Mouse (Mus musculus) stomach, embryonic 15.5 days (tissue): Measurements from ENCODE around the gene Rap1b. TPM values are rescaled to one million over a fixed set of nuclear protein-coding genes. Genes with fewer than 3 reads are reported as not detected.

Experiments used
- ATAC-seq: fragments of 200-750 bp; cut with Nextera tagmentation; 2 replicates; pipeline ENCODE4 v1.8.0; 2017; ENCODE audit warnings: low read depth, moderate number of reproducible peaks, moderate TSS enrichment; ENCODE audit not compliant: insufficient read depth, low FRiP score
- H3K27ac ChIP-seq: fragments of 300-500 bp; sonication (generic); 2 replicates; pipeline ENCODE4 v1.5.1; 2015; ENCODE audit warnings: mild to moderate bottlenecking, inconsistent platforms
- H3K27me3 ChIP-seq: fragments of 300-500 bp; sonication (generic); replicated peaks from 2 replicates; pipeline ENCODE4 v1.6.1; 2015; ENCODE audit warnings: inconsistent platforms
- H3K36me3 ChIP-seq: fragments of 300-500 bp; sonication (generic); 2 replicates; pipeline ENCODE4 v1.6.1; 2015; ENCODE audit warnings: inconsistent platforms
- H3K4me1 ChIP-seq: fragments of 300-500 bp; sonication (generic); 2 replicates; pipeline ENCODE4 v1.6.1; 2015; ENCODE audit warnings: inconsistent platforms
- H3K4me2 ChIP-seq: fragments of 300-500 bp; sonication (generic); 2 replicates; pipeline ENCODE4 v1.6.1; 2015; ENCODE audit warnings: mild to moderate bottlenecking, inconsistent platforms
- H3K4me3 ChIP-seq: fragments of 300-500 bp; sonication (generic); replicated peaks from 2 replicates; pipeline ENCODE4 v1.5.1; 2015; ENCODE audit warnings: inconsistent platforms
- H3K9ac ChIP-seq: fragments of 300-500 bp; sonication (generic); 2 replicates; pipeline ENCODE4 v1.6.1; 2015; ENCODE audit warnings: inconsistent platforms
- H3K9me3 ChIP-seq: fragments of 300-500 bp; sonication (generic); 2 replicates; pipeline ENCODE4 v1.6.1; 2016; ENCODE audit warnings: inconsistent platforms
- WGBS: fragments of 180-500 bp; shearing (Covaris S2); methylation state at CpG from one replicate; pipeline ENCODE4 v1.1.7; 2015; 5-methylcytosine and 5-hydroxymethylcytosine counted together
- polyA plus RNA-seq: library from polyadenylated mRNA; unstranded; fragments of >200 nt; fragmentation: Nextera tagmentation; extraction: Ambion mirVana; gene quantifications from 2 replicates; pipeline ENCODE4 v1.2.1, GENCODE M21; 2015

Rap1b gene
- polyA plus RNA-seq, 1 experiment from 2014 or later, result 177 TPM

- Histone ChIP-seq H3K4me2 (no peak overlapping the region), H3K4me3 (no peak overlapping the region), H3K9me3 (no peaks in the 10 kb centered on the region), H3K36me3 (no peaks in the 10 kb centered on the region), H3K27ac (no peak overlapping the region), H3K9ac (no peak overlapping the region), H3K4me1 (0 out of 2 replicates have a peak, but pooled peaks cover 2% of the 10 kb centered on the region), H3K27me3 (no peaks in the 10 kb centered on the region)
- ATAC-seq, result no peak
- WGBS, result 57% methylated on average over 8 of the region's 8 CpGs
Measured at GRCm38 (mm10) chr10:117856001-117856720, 10.3 kb upstream of the Rap1b start.

GRCm38 (mm10) chr10:117852648-117853192 is 6.9 kb upstream of the Rap1b start:
- no peaks in the 10 kb centered on the region for H3K27me3 ChIP-seq
- no peak overlapping the region for H3K4me2 ChIP-seq
- H3K27ac ChIP-seq, result no peak overlapping the region
- H3K36me3 ChIP-seq, result no peaks in the 10 kb centered on the region
- 85% methylated on average over 10 of the region's 10 CpGs for WGBS
- ATAC-seq, result no peak
- H3K4me1 ChIP-seq, result no peaks in the 10 kb centered on the region
- H3K9ac ChIP-seq, result no peak overlapping the region
- no peak overlapping the region for H3K4me3 ChIP-seq
- H3K9me3 ChIP-seq, result no peaks in the 10 kb centered on the region

- no peaks in the 10 kb centered on the region for H3K36me3 ChIP-seq
- H3K9ac ChIP-seq, result no peak overlapping the region
- no peak for ATAC-seq
- H3K27ac ChIP-seq, result no peak overlapping the region
- no peak overlapping the region for H3K4me2 ChIP-seq
- no peaks in the 10 kb centered on the region for H3K9me3 ChIP-seq
- 54% methylated on average over 3 of the region's 3 CpGs for WGBS
- H3K4me1 ChIP-seq, result peaks cover 10% of the 10 kb centered on the region
- H3K27me3 ChIP-seq, result no peaks in the 10 kb centered on the region
- H3K4me3 ChIP-seq, result no peak overlapping the region
Measured at GRCm38 (mm10) chr10:117848981-117849380, 3.1 kb upstream of the Rap1b start.

- Histone ChIP-seq H3K4me2 (peak overlapping the region; percentile 78), H3K27ac (peak overlapping the region; percentile 99; the same call in 1 of the 2 replicates), H3K4me1 (peaks cover 15% of the 10 kb centered on the region), H3K36me3 (no peaks in the 10 kb centered on the region), H3K4me3 (peak overlapping the region; percentile 91; the same call in 1 of the 2 replicates), H3K9me3 (no peaks in the 10 kb centered on the region), H3K27me3 (no peaks in the 10 kb centered on the region), H3K9ac (no peak overlapping the region)
- ATAC-seq, result no peak
- 51% methylated on average over 9 of the region's 9 CpGs for WGBS
Measured at GRCm38 (mm10) chr10:117846796-117847195, 961 bp upstream of the Rap1b start.

- peak overlapping the region; percentile 91 for H3K4me3 ChIP-seq
- H3K27ac ChIP-seq, result peak overlapping the region; percentile 99
- no peaks in the 10 kb centered on the region for H3K9me3 ChIP-seq
- H3K27me3 ChIP-seq, result no peaks in the 10 kb centered on the region
- peak overlapping the region; percentile 78 for H3K4me2 ChIP-seq
- no peaks in the 10 kb centered on the region for H3K36me3 ChIP-seq
- under 1% methylated on average over 21 of the region's 21 CpGs for WGBS
- H3K9ac ChIP-seq, result peak overlapping the region; percentile 63; the same call in 1 of the 2 replicates
- ATAC-seq, result peak; percentile 75
- H3K4me1 ChIP-seq, result peaks cover 16% of the 10 kb centered on the region
Measured at GRCm38 (mm10) chr10:117846260-117846632, 411 bp upstream of the Rap1b start.

- H3K27ac ChIP-seq, result peak overlapping the region; percentile 99
- H3K4me3 ChIP-seq, result peak overlapping the region; percentile 91
- peak; percentile 45 for ATAC-seq
- peak overlapping the region; percentile 54 for H3K4me2 ChIP-seq
- H3K4me1 ChIP-seq, result peaks cover 20% of the 10 kb centered on the region
- WGBS, result under 1% methylated on average over 47 of the region's 52 CpGs
- H3K36me3 ChIP-seq, result no peaks in the 10 kb centered on the region
- H3K9me3 ChIP-seq, result no peaks in the 10 kb centered on the region
- H3K9ac ChIP-seq, result peak overlapping the region; percentile 95
- H3K27me3 ChIP-seq, result no peaks in the 10 kb centered on the region
Measured at GRCm38 (mm10) chr10:117844782-117845596, 846 bp downstream of the Rap1b start.

GRCm38 (mm10) chr10:117844279-117844678 is 1.6 kb downstream of the Rap1b start:
- Histone ChIP-seq H3K4me1 (peaks cover 20% of the 10 kb centered on the region), H3K27ac (no peak overlapping the region; the same call in 1 of the 2 replicates), H3K9ac (no peak overlapping the region), H3K27me3 (no peaks in the 10 kb centered on the region), H3K9me3 (no peaks in the 10 kb centered on the region), H3K36me3 (no peaks in the 10 kb centered on the region), H3K4me2 (peak overlapping the region; percentile 54), H3K4me3 (peak overlapping the region; percentile 91)
- 10% methylated on average over 5 of the region's 5 CpGs for WGBS
- no peak for ATAC-seq

GRCm38 (mm10) chr10:117843690-117844089 is 2.1 kb downstream of the Rap1b start:
- ATAC-seq, result no peak
- Histone ChIP-seq H3K4me1 (peaks cover 20% of the 10 kb centered on the region), H3K4me2 (peak overlapping the region; percentile 54), H3K9me3 (no peaks in the 10 kb centered on the region), H3K27ac (no peak overlapping the region), H3K36me3 (no peaks in the 10 kb centered on the region), H3K4me3 (no peak overlapping the region; the same call in 1 of the 2 replicates), H3K27me3 (no peaks in the 10 kb centered on the region), H3K9ac (no peak overlapping the region)
- WGBS, result 58% methylated on average over 5 of the region's 5 CpGs

GRCm38 (mm10) chr10:117841765-117842164 is 4.1 kb downstream of the Rap1b start:
- no peak overlapping the region for H3K27ac ChIP-seq
- peaks cover 18% of the 10 kb centered on the region for H3K4me1 ChIP-seq
- H3K36me3 ChIP-seq, result no peaks in the 10 kb centered on the region
- H3K9ac ChIP-seq, result no peak overlapping the region
- H3K4me3 ChIP-seq, result no peak overlapping the region
- no peaks in the 10 kb centered on the region for H3K9me3 ChIP-seq
- H3K27me3 ChIP-seq, result no peaks in the 10 kb centered on the region
- H3K4me2 ChIP-seq, result no peak overlapping the region
- WGBS, result 70% methylated on average over 1 of the region's 1 CpGs
- ATAC-seq, result no peak

GRCm38 (mm10) chr10:117840431-117840995 is 5.3 kb downstream of the Rap1b start:
- H3K27ac ChIP-seq, result no peak overlapping the region
- no peak overlapping the region for H3K9ac ChIP-seq
- 84% methylated on average over 5 of the region's 5 CpGs for WGBS
- no peak overlapping the region for H3K4me2 ChIP-seq
- H3K36me3 ChIP-seq, result no peaks in the 10 kb centered on the region
- H3K27me3 ChIP-seq, result no peaks in the 10 kb centered on the region
- no peak for ATAC-seq
- H3K9me3 ChIP-seq, result no peaks in the 10 kb centered on the region
- peaks cover 14% of the 10 kb centered on the region for H3K4me1 ChIP-seq
- H3K4me3 ChIP-seq, result no peak overlapping the region

- Histone ChIP-seq H3K9ac (no peak overlapping the region), H3K36me3 (no peaks in the 10 kb centered on the region), H3K4me3 (no peak overlapping the region), H3K4me1 (peaks cover 14% of the 10 kb centered on the region), H3K4me2 (no peak overlapping the region), H3K9me3 (no peaks in the 10 kb centered on the region), H3K27ac (no peak overlapping the region), H3K27me3 (no peaks in the 10 kb centered on the region)
- ATAC-seq, result no peak
- 72% methylated on average over 3 of the region's 3 CpGs for WGBS
Measured at GRCm38 (mm10) chr10:117839737-117840136, 6.1 kb downstream of the Rap1b start.
